Mouse (Mus musculus) neural tube, embryonic 15.5 days (tissue): ENCODE results near the gene Trpv6. TPM values are rescaled to one million over a fixed set of nuclear protein-coding genes. Genes with fewer than 3 reads are reported as not detected.

ENCODE experiments used
- ATAC-seq: fragments of 200-750 bp; cut with Nextera tagmentation; 2 replicates; pipeline ENCODE4 v1.8.0; 2017; ENCODE audit warnings: mild to moderate bottlenecking, moderate TSS enrichment, moderate library complexity; ENCODE audit not compliant: low FRiP score
- H3K27ac ChIP-seq: fragments of 300-500 bp; sonication (generic); replicated peaks from 2 replicates; pipeline ENCODE4 v1.5.1; 2015; ENCODE audit warnings: mild to moderate bottlenecking, inconsistent platforms
- H3K27me3 ChIP-seq: fragments of 300-500 bp; sonication (generic); replicated peaks from 2 replicates; pipeline ENCODE4 v1.6.1; 2015; ENCODE audit warnings: inconsistent platforms
- H3K36me3 ChIP-seq: fragments of 300-500 bp; sonication (generic); 2 replicates; pipeline ENCODE4 v1.6.1; 2015; ENCODE audit warnings: inconsistent platforms
- H3K4me1 ChIP-seq: fragments of 300-500 bp; sonication (generic); 2 replicates; pipeline ENCODE4 v1.6.1; 2015; ENCODE audit warnings: inconsistent platforms
- H3K4me2 ChIP-seq: fragments of 300-500 bp; sonication (generic); 2 replicates; pipeline ENCODE4 v1.6.1; 2015; ENCODE audit warnings: inconsistent platforms, mild to moderate bottlenecking, moderate library complexity
- H3K4me3 ChIP-seq: fragments of 300-500 bp; sonication (generic); replicated peaks from 2 replicates; pipeline ENCODE4 v1.5.1; 2015; ENCODE audit warnings: mild to moderate bottlenecking, inconsistent platforms
- H3K9ac ChIP-seq: fragments of 300-500 bp; sonication (generic); replicated peaks from 2 replicates; pipeline ENCODE4 v1.6.1; 2015; ENCODE audit warnings: mild to moderate bottlenecking, inconsistent platforms
- H3K9me3 ChIP-seq: fragments of 300-500 bp; sonication (generic); replicated peaks from 2 replicates; pipeline ENCODE4 v1.6.1; 2016; ENCODE audit warnings: inconsistent platforms
- WGBS: fragments of 180-500 bp; shearing (Covaris S2); methylation state at CpG from one replicate; pipeline ENCODE4 v1.1.7; 2015; ENCODE audit warnings: mixed read lengths; 5-methylcytosine and 5-hydroxymethylcytosine counted together
- polyA plus RNA-seq: library from polyadenylated mRNA; unstranded; fragments of >200 nt; fragmentation: Nextera tagmentation; extraction: Ambion mirVana; gene quantifications from 2 replicates; pipeline ENCODE4 v1.2.1, GENCODE M21; 2015

The Trpv6 gene
- polyA plus RNA-seq, 1 experiment from 2014 or later = 1.0 TPM

GRCm38 (mm10) chr6:41643227-41643626, 7.0 kb upstream of the Trpv6 start:
- H3K27ac ChIP-seq = no peak overlapping the region
- no peak overlapping the region for H3K4me3 ChIP-seq
- H3K27me3 ChIP-seq = no peaks in the 10 kb centered on the region
- 93% methylated on average over 3 of the region's 3 CpGs for WGBS
- H3K4me2 ChIP-seq = no peak overlapping the region
- H3K36me3 ChIP-seq = no peaks in the 10 kb centered on the region
- no peak for ATAC-seq
- H3K9me3 ChIP-seq = no peaks in the 10 kb centered on the region
- H3K9ac ChIP-seq = no peak overlapping the region
- no peaks in the 10 kb centered on the region for H3K4me1 ChIP-seq

- ATAC-seq = no peak
- no peaks in the 10 kb centered on the region for H3K36me3 ChIP-seq
- H3K27me3 ChIP-seq = no peaks in the 10 kb centered on the region
- H3K4me2 ChIP-seq = no peak overlapping the region
- no peaks in the 10 kb centered on the region for H3K9me3 ChIP-seq
- no peak overlapping the region for H3K27ac ChIP-seq
- no peak overlapping the region for H3K4me3 ChIP-seq
- WGBS = 88% methylated on average over 4 of the region's 4 CpGs
- no peak overlapping the region for H3K9ac ChIP-seq
- no peaks in the 10 kb centered on the region for H3K4me1 ChIP-seq
Measured at GRCm38 (mm10) chr6:41642765-41643164, 6.6 kb upstream of the Trpv6 start.

GRCm38 (mm10) chr6:41641173-41641866, 5.1 kb upstream of the Trpv6 start:
- ATAC-seq = no peak
- 89% methylated on average over 6 of the region's 6 CpGs for WGBS

GRCm38 (mm10) chr6:41640449-41640848, 4.2 kb upstream of the Trpv6 start:
- no peak overlapping the region for H3K4me3 ChIP-seq
- H3K9ac ChIP-seq = no peak overlapping the region
- H3K27me3 ChIP-seq = no peaks in the 10 kb centered on the region
- no peaks in the 10 kb centered on the region for H3K4me1 ChIP-seq
- no peaks in the 10 kb centered on the region for H3K9me3 ChIP-seq
- H3K27ac ChIP-seq = no peak overlapping the region
- H3K4me2 ChIP-seq = no peak overlapping the region
- no peaks in the 10 kb centered on the region for H3K36me3 ChIP-seq
- ATAC-seq = no peak
- WGBS = 55% methylated on average over 3 of the region's 3 CpGs

More at GRCm38 (mm10) chr6:41641173-41641866, 5.1 kb upstream of the Trpv6 start:
- Histone ChIP-seq H3K36me3 (no peaks in the 10 kb centered on the region), H3K4me2 (no peak overlapping the region), H3K4me1 (no peaks in the 10 kb centered on the region), H3K27me3 (no peaks in the 10 kb centered on the region), H3K27ac (no peak overlapping the region), H3K9me3 (no peaks in the 10 kb centered on the region), H3K4me3 (no peak overlapping the region), H3K9ac (no peak overlapping the region)

GRCm38 (mm10) chr6:41637927-41638506, 1.8 kb upstream of the Trpv6 start:
- WGBS = 82% methylated on average over 6 of the region's 6 CpGs
- no peak overlapping the region for H3K4me2 ChIP-seq
- no peaks in the 10 kb centered on the region for H3K9me3 ChIP-seq
- ATAC-seq = no peak
- no peaks in the 10 kb centered on the region for H3K27me3 ChIP-seq
- no peaks in the 10 kb centered on the region for H3K36me3 ChIP-seq
- H3K4me1 ChIP-seq = no peaks in the 10 kb centered on the region
- no peak overlapping the region for H3K27ac ChIP-seq
- no peak overlapping the region for H3K4me3 ChIP-seq
- H3K9ac ChIP-seq = no peak overlapping the region

- Histone ChIP-seq H3K4me2 (no peak overlapping the region), H3K4me3 (no peak overlapping the region), H3K27me3 (no peaks in the 10 kb centered on the region), H3K9ac (no peak overlapping the region), H3K27ac (no peak overlapping the region), H3K36me3 (no peaks in the 10 kb centered on the region), H3K4me1 (no peaks in the 10 kb centered on the region), H3K9me3 (no peaks in the 10 kb centered on the region)
- no peak for ATAC-seq
- WGBS = 26% methylated on average over 1 of the region's 1 CpGs
Measured at GRCm38 (mm10) chr6:41637393-41637792, 1.2 kb upstream of the Trpv6 start.

- no peak for ATAC-seq
- no peaks in the 10 kb centered on the region for H3K27me3 ChIP-seq
Measured at GRCm38 (mm10) chr6:41635211-41635610, 994 bp downstream of the Trpv6 start.

GRCm38 (mm10) chr6:41631549-41631948, 4.7 kb downstream of the Trpv6 start:
- no peaks in the 10 kb centered on the region for H3K36me3 ChIP-seq
- 85% methylated on average over 4 of the region's 4 CpGs for WGBS
- no peaks in the 10 kb centered on the region for H3K27me3 ChIP-seq
- H3K9me3 ChIP-seq = no peaks in the 10 kb centered on the region
- no peak overlapping the region for H3K4me2 ChIP-seq
- H3K27ac ChIP-seq = no peak overlapping the region
- no peak for ATAC-seq
- no peak overlapping the region for H3K9ac ChIP-seq
- H3K4me1 ChIP-seq = no peaks in the 10 kb centered on the region
- no peak overlapping the region for H3K4me3 ChIP-seq

More at GRCm38 (mm10) chr6:41635211-41635610, 994 bp downstream of the Trpv6 start:
- Histone ChIP-seq H3K4me3 (no peak overlapping the region), H3K4me2 (no peak overlapping the region), H3K4me1 (no peaks in the 10 kb centered on the region), H3K27ac (no peak overlapping the region), H3K9me3 (no peaks in the 10 kb centered on the region), H3K9ac (no peak overlapping the region), H3K36me3 (no peaks in the 10 kb centered on the region)
- WGBS = 47% methylated on average over 1 of the region's 1 CpGs

- no peak overlapping the region for H3K27ac ChIP-seq
- H3K4me2 ChIP-seq = no peak overlapping the region
- no peak overlapping the region for H3K4me3 ChIP-seq
- 74% methylated on average over 2 of the region's 2 CpGs for WGBS
- no peaks in the 10 kb centered on the region for H3K4me1 ChIP-seq
- no peak overlapping the region for H3K9ac ChIP-seq
- ATAC-seq = no peak
- H3K27me3 ChIP-seq = no peaks in the 10 kb centered on the region
- H3K36me3 ChIP-seq = no peaks in the 10 kb centered on the region
- no peaks in the 10 kb centered on the region for H3K9me3 ChIP-seq
Measured at GRCm38 (mm10) chr6:41630791-41631190, 5.4 kb downstream of the Trpv6 start.

GRCm38 (mm10) chr6:41628180-41628579, 8.0 kb downstream of the Trpv6 start:
- Histone ChIP-seq H3K27ac (no peak overlapping the region), H3K9me3 (no peaks in the 10 kb centered on the region), H3K4me1 (no peaks in the 10 kb centered on the region), H3K4me2 (no peak overlapping the region), H3K36me3 (no peaks in the 10 kb centered on the region), H3K9ac (no peak overlapping the region), H3K4me3 (no peak overlapping the region), H3K27me3 (no peaks in the 10 kb centered on the region)
- no peak for ATAC-seq
- 84% methylated on average over 1 of the region's 1 CpGs for WGBS

GRCm38 (mm10) chr6:41622661-41623060, 13.5 kb downstream of the Trpv6 start:
- H3K4me1 ChIP-seq = no peaks in the 10 kb centered on the region
- no peak for ATAC-seq
- H3K27ac ChIP-seq = no peak overlapping the region
- peaks cover 27% of the 10 kb centered on the region for H3K36me3 ChIP-seq
- no peak overlapping the region for H3K9ac ChIP-seq
- H3K4me2 ChIP-seq = no peak overlapping the region
- no peaks in the 10 kb centered on the region for H3K9me3 ChIP-seq
- no peak overlapping the region for H3K4me3 ChIP-seq
- 67% methylated on average over 9 of the region's 9 CpGs for WGBS
- no peaks in the 10 kb centered on the region for H3K27me3 ChIP-seq

- ATAC-seq = no peak
- H3K27me3 ChIP-seq = no peaks in the 10 kb centered on the region
- no peaks in the 10 kb centered on the region for H3K9me3 ChIP-seq
- peaks cover 37% of the 10 kb centered on the region for H3K36me3 ChIP-seq
- H3K9ac ChIP-seq = no peak overlapping the region
- no peak overlapping the region for H3K4me2 ChIP-seq
- no peak overlapping the region for H3K27ac ChIP-seq
- 93% methylated on average over 12 of the region's 12 CpGs for WGBS
- no peak overlapping the region for H3K4me3 ChIP-seq
- H3K4me1 ChIP-seq = no peaks in the 10 kb centered on the region
Measured at GRCm38 (mm10) chr6:41621241-41621990, 14.8 kb downstream of the Trpv6 start.
